Mouse (Mus musculus): Measurements from ENCODE around the gene Gm10322. TPM values are rescaled to one million over a fixed set of nuclear protein-coding genes. Genes with fewer than 3 reads are reported as not detected.

Gm10322 gene
- polyA plus RNA-seq (2012; ENCODE audit: low replicate concordance), result not detected in 2 replicates

DNA sequence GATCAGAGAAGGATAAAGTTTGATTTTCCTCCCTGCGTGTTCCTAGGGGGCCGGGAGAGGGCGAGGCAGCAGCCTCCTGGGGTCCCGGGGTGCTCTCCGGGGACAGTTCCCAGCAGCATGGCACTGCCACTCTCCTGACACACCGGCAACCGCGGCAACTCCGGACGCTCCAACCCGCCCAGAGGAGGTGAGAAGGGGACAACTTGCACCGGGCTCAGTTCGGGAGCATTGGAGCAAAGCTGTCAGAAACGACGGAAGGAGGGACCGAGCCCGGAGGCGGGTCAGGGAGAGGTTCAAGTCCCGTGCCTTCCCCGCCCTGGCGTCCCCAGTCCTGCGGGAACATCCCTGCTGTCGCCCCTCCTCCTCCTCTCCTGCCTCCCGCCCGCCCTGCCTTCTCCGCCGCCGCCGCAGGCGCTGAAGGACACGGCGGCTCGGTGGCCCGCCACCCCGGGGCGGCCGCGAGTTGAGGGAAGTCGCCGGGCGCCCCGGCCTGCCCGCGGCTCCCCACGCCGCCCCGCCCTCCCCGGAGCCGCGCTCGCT is at the start of gene Gm10322:
Gm10322 (plus strand) TSS at position 83 of the 540 bp plus-strand sequence.

DNA sequence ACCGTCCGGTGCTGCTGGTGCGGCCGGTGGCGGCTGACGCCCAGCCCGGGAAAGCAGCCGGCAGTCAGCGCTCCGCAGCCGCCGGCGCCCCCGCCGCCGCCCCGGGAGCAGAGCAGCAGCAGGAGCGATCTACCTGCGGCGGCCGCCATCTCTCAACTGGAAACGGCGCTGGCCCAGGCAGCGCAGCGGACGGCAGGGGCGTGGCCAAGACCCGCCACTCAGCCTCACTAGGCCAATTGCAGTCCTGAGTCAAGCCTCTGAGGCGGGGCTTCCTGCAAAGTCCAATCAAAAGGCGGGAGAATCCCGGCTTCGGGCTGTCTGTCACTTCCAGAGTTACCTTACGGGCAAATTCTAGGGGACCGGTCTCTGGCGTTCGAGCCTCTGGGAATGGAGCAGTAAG is 659 bp downstream of the Gm10322 start, which contains the start of gene Mcu:
Mcu (minus strand) TSS at position 171 of the 400 bp plus-strand sequence.

Other genes with a start within 250 kb of the Gm10322 start
- gene Gm10273, start 220.4 kb upstream of the Gm10322 start, polyA plus RNA-seq (2012; ENCODE audit: low replicate concordance), result 0.17 and 0.42 TPM in 2 replicates
- gene Pla2g12b, start 212.4 kb upstream of the Gm10322 start, polyA plus RNA-seq (2012; ENCODE audit: low replicate concordance), result not detected in 2 replicates
- gene Oit3, start 174.3 kb upstream of the Gm10322 start, polyA plus RNA-seq (2012; ENCODE audit: low replicate concordance), result 0.17 and 0.64 TPM in 2 replicates
- 6.1 and 8.1 TPM in 2 replicates for gene Mcu, start 629 bp downstream of the Gm10322 start, polyA plus RNA-seq (2012; ENCODE audit: low replicate concordance)
- 24.9 and 31.1 TPM in 2 replicates for gene Micu1, start 86.4 kb downstream of the Gm10322 start, polyA plus RNA-seq (2012; ENCODE audit: low replicate concordance)